Mouse (Mus musculus): ENCODE results near the gene Kctd2. TPM values are rescaled to one million over a fixed set of nuclear protein-coding genes. Genes with fewer than 3 reads are reported as not detected.

Kctd2 gene
- polyA plus RNA-seq, 1 experiment from 2014 or later = 28.8 TPM

DNA sequence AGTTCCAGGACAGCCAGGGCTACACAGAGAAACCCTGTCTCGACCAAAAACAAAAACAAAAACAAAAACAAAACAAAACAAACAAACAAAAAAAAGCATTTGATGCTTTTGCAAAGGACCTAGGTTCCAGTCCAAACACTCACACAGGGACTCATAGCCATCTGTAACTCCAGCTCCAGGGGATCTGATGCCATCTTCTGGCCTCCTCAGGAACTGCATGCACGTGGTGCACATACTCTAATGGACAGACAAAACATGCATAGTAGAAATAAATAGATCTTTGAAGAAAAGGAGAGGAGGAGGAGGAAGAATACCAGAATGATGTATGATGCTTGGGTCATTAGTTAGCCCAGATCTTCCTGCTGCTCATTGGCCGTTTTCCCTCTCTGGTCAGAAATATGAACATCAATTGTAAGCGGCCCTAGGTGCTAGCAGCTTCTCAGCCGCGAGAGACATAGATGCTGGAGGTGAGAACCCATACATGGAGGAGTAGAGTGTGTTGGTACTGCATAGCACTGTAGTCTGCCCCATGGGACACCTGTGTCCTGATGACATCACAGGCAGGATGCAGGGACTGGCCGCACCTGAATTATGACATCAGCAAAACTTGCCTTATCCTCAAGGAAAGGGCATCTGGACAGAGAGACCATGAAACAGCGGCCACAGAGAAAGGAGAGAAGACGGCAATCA, 20.1 kb downstream of the Kctd2 start, which contains the start of gene Trim80:
Trim80 (plus strand) TSS at position 640 of the 690 bp plus-strand sequence.
- 94% methylated on average over 9 of the region's 9 CpGs for WGBS
- Histone ChIP-seq H3K9me3 (ENCODE audit: control insufficient read depth, low read length) (no peaks in the 10 kb centered on the region), H3K4me1 (ENCODE audit: control insufficient read depth, insufficient read depth, low read length) (peaks cover 10% of the 10 kb centered on the region; the same call in 1 of the 2 replicates), H3K4me3 (ENCODE audit: low read depth, low read length) (no peak within 1 kb of the TSS), H3K27ac (ENCODE audit: low read depth, low read length) (no peak within 1 kb of the TSS), H3K4me2 (ENCODE audit: low read depth, low read length) (no peak within 1 kb of the TSS), H3K27me3 (ENCODE audit: control insufficient read depth, insufficient read depth, low read length) (no peaks in the 10 kb centered on the region), H3K9ac (replicated peaks; ENCODE audit: low read depth, low read length) (no peak within 1 kb of the TSS), H3K36me3 (ENCODE audit: control insufficient read depth, insufficient read depth, low read length) (no peaks in the 10 kb centered on the region)
- ATAC-seq (ENCODE audit: low read depth) = no peak

DNA sequence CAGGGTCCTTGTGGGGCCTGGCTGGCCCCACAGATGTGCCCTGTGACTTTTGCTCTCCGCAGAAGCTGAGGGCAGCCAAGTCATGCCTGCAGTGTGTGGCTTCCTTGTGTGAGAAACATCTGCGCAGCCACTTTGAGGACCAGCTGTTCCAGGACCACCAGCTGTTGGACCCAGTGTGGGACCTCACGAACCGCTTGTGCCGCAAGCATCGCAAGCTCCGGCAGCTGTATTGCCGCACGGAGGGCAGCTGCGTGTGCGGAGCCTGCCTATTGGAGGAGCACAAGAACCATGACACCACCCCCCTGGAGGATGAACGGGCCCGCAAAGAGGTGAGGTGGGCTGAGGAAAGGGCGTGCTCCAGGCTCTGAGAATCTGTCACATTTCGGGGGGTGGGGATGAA, 21.5 kb downstream of the Kctd2 start:
- Histone ChIP-seq H3K9ac (replicated peaks; ENCODE audit: low read depth, low read length) (no peak overlapping the region), H3K36me3 (ENCODE audit: control insufficient read depth, insufficient read depth, low read length) (no peaks in the 10 kb centered on the region), H3K9me3 (ENCODE audit: control insufficient read depth, low read length) (no peaks in the 10 kb centered on the region), H3K27ac (ENCODE audit: low read depth, low read length) (no peak overlapping the region), H3K4me2 (ENCODE audit: low read depth, low read length) (no peak overlapping the region), H3K27me3 (ENCODE audit: control insufficient read depth, insufficient read depth, low read length) (no peaks in the 10 kb centered on the region), H3K4me3 (ENCODE audit: low read depth, low read length) (no peak overlapping the region), H3K4me1 (ENCODE audit: control insufficient read depth, insufficient read depth, low read length) (peaks cover under 1% of the 10 kb centered on the region; the same call in 1 of the 2 replicates)
- ATAC-seq (ENCODE audit: low read depth) = no peak
- WGBS = 45% methylated on average over 15 of the region's 15 CpGs

GRCm38 (mm10) chr11:115446906-115447305, 27.0 kb downstream of the Kctd2 start:
- Histone ChIP-seq H3K4me1 (ENCODE audit: control insufficient read depth, insufficient read depth, low read length) (no peaks in the 10 kb centered on the region), H3K4me3 (ENCODE audit: low read depth, low read length) (no peak overlapping the region)
- no peak for ATAC-seq (ENCODE audit: low read depth)

DNA sequence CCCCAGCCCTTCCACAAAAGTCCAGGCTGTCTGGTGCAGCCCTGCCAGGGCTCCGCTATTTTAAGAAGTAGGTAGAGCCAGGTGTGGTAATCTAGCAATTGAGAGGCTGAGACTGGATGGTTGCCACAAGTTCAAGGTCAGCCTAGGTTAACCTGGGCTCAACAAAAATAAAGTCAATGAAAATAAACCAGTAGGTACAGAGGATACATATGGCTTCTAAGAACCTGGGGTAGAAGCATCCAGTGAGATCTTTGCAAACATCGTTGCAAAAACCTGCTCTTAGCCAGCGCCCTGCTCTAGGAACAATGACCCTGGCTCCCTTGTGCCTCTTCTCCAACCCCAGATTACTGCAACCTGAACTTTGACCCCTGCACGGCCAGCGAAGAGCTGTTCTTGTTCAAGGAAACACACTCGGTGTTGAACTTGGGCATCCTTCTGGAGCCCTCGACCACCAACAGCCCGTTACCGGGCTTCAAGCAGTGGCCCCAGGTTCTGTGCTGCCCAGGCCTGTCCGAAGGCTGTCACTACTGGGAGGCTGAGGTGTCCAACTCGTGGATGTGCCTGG, 27.5 kb downstream of the Kctd2 start:
- WGBS = 86% methylated on average over 11 of the region's 11 CpGs
- ATAC-seq (ENCODE audit: low read depth) = no peak

More at GRCm38 (mm10) chr11:115446906-115447305, 27.0 kb downstream of the Kctd2 start:
- H3K27me3 ChIP-seq (ENCODE audit: control insufficient read depth, insufficient read depth, low read length) = no peaks in the 10 kb centered on the region
- no peaks in the 10 kb centered on the region for H3K36me3 ChIP-seq (ENCODE audit: control insufficient read depth, insufficient read depth, low read length)
- H3K9me3 ChIP-seq (ENCODE audit: control insufficient read depth, low read length) = no peaks in the 10 kb centered on the region
- H3K4me2 ChIP-seq (ENCODE audit: low read depth, low read length) = no peak overlapping the region
- 71% methylated on average over 3 of the region's 3 CpGs for WGBS
- H3K27ac ChIP-seq (ENCODE audit: low read depth, low read length) = no peak overlapping the region
- no peak overlapping the region for H3K9ac ChIP-seq (replicated peaks; ENCODE audit: low read depth, low read length)

DNA sequence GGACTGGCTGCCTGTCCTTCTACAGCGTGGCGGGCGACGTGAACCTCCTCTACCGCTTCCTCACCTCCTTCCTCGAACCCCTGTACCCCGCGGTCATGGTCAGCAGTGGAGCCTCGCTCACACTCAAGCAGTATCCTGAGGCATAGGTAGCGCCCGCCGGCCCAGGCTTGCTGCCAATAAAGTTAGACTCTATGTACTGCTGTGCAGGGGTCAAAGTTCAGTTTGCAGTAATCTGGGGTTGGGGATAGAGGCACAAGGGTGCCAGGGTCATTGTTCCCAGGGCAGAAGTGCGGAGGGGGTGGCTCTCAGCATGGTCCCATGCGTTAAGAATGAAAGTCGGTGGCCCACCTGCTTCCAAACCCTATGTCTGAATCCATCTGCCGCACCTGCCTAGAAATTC, 28.1 kb downstream of the Kctd2 start:
- Histone ChIP-seq H3K4me1 (ENCODE audit: control insufficient read depth, insufficient read depth, low read length) (no peaks in the 10 kb centered on the region), H3K4me2 (ENCODE audit: low read depth, low read length) (no peak overlapping the region), H3K9me3 (ENCODE audit: control insufficient read depth, low read length) (no peaks in the 10 kb centered on the region), H3K27ac (ENCODE audit: low read depth, low read length) (no peak overlapping the region), H3K9ac (replicated peaks; ENCODE audit: low read depth, low read length) (no peak overlapping the region), H3K36me3 (ENCODE audit: control insufficient read depth, insufficient read depth, low read length) (no peaks in the 10 kb centered on the region), H3K4me3 (ENCODE audit: low read depth, low read length) (no peak overlapping the region), H3K27me3 (ENCODE audit: control insufficient read depth, insufficient read depth, low read length) (no peaks in the 10 kb centered on the region)
- no peak for ATAC-seq (ENCODE audit: low read depth)
- WGBS = 90% methylated on average over 16 of the region's 16 CpGs

More for the DNA sequence above, 27.5 kb downstream of the Kctd2 start:
- no peaks in the 10 kb centered on the region for H3K36me3 ChIP-seq (ENCODE audit: control insufficient read depth, insufficient read depth, low read length)
- no peak overlapping the region for H3K4me2 ChIP-seq (ENCODE audit: low read depth, low read length)
- H3K27me3 ChIP-seq (ENCODE audit: control insufficient read depth, insufficient read depth, low read length) = no peaks in the 10 kb centered on the region
- no peak overlapping the region for H3K9ac ChIP-seq (replicated peaks; ENCODE audit: low read depth, low read length)
- no peaks in the 10 kb centered on the region for H3K9me3 ChIP-seq (ENCODE audit: control insufficient read depth, low read length)
- H3K27ac ChIP-seq (ENCODE audit: low read depth, low read length) = no peak overlapping the region
- no peak overlapping the region for H3K4me3 ChIP-seq (ENCODE audit: low read depth, low read length)
- H3K4me1 ChIP-seq (ENCODE audit: control insufficient read depth, insufficient read depth, low read length) = no peaks in the 10 kb centered on the region

DNA sequence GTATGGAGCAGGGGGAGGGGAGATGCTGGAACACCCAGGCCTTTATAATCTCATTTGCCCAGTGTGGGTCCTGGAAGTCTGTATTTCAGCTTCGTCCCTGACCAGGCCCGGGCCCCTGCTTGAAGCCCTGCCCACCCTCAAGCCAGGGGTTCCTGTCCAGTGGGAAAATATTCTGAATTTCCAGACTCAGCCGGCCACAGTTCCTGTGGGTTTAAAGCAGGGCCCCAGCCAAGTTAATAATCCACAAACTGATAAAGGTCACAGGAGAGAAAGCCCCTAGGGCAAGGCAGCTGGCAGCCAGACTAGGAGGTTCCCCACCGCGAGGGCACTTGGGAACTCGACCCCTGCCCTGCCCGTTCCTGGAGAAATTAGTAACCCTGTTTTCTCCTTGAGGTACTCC, 29.1 kb downstream of the Kctd2 start:
- no peak overlapping the region for H3K27ac ChIP-seq (ENCODE audit: low read depth, low read length)
- H3K36me3 ChIP-seq (ENCODE audit: control insufficient read depth, insufficient read depth, low read length) = no peaks in the 10 kb centered on the region
- H3K4me1 ChIP-seq (ENCODE audit: control insufficient read depth, insufficient read depth, low read length) = no peaks in the 10 kb centered on the region
- ATAC-seq (ENCODE audit: low read depth) = no peak
- no peak overlapping the region for H3K4me3 ChIP-seq (ENCODE audit: low read depth, low read length)
- H3K27me3 ChIP-seq (ENCODE audit: control insufficient read depth, insufficient read depth, low read length) = no peaks in the 10 kb centered on the region
- H3K4me2 ChIP-seq (ENCODE audit: low read depth, low read length) = no peak overlapping the region
- WGBS = 46% methylated on average over 7 of the region's 7 CpGs
- H3K9me3 ChIP-seq (ENCODE audit: control insufficient read depth, low read length) = no peaks in the 10 kb centered on the region
- H3K9ac ChIP-seq (replicated peaks; ENCODE audit: low read depth, low read length) = no peak overlapping the region

- Histone ChIP-seq H3K9ac (replicated peaks; ENCODE audit: low read depth, low read length) (no peak overlapping the region), H3K27ac (ENCODE audit: low read depth, low read length) (no peak overlapping the region), H3K36me3 (ENCODE audit: control insufficient read depth, insufficient read depth, low read length) (no peaks in the 10 kb centered on the region), H3K4me3 (ENCODE audit: low read depth, low read length) (no peak overlapping the region), H3K4me2 (ENCODE audit: low read depth, low read length) (no peak overlapping the region), H3K9me3 (ENCODE audit: control insufficient read depth, low read length) (no peaks in the 10 kb centered on the region), H3K27me3 (ENCODE audit: control insufficient read depth, insufficient read depth, low read length) (no peaks in the 10 kb centered on the region), H3K4me1 (ENCODE audit: control insufficient read depth, insufficient read depth, low read length) (no peaks in the 10 kb centered on the region)
- ATAC-seq (ENCODE audit: low read depth) = no peak
- 90% methylated on average over 7 of the region's 7 CpGs for WGBS
Measured at GRCm38 (mm10) chr11:115450176-115450575, 30.2 kb downstream of the Kctd2 start.

- Histone ChIP-seq H3K9ac (replicated peaks; ENCODE audit: low read depth, low read length) (no peak overlapping the region), H3K36me3 (ENCODE audit: control insufficient read depth, insufficient read depth, low read length) (no peaks in the 10 kb centered on the region), H3K27ac (ENCODE audit: low read depth, low read length) (no peak overlapping the region), H3K4me3 (ENCODE audit: low read depth, low read length) (no peak overlapping the region), H3K27me3 (ENCODE audit: control insufficient read depth, insufficient read depth, low read length) (no peaks in the 10 kb centered on the region), H3K9me3 (ENCODE audit: control insufficient read depth, low read length) (no peaks in the 10 kb centered on the region), H3K4me1 (ENCODE audit: control insufficient read depth, insufficient read depth, low read length) (no peaks in the 10 kb centered on the region), H3K4me2 (ENCODE audit: low read depth, low read length) (no peak overlapping the region)
- no peak for ATAC-seq (ENCODE audit: low read depth)
- WGBS = 87% methylated on average over 8 of the region's 8 CpGs
Measured at GRCm38 (mm10) chr11:115451781-115452241, 31.9 kb downstream of the Kctd2 start.

DNA sequence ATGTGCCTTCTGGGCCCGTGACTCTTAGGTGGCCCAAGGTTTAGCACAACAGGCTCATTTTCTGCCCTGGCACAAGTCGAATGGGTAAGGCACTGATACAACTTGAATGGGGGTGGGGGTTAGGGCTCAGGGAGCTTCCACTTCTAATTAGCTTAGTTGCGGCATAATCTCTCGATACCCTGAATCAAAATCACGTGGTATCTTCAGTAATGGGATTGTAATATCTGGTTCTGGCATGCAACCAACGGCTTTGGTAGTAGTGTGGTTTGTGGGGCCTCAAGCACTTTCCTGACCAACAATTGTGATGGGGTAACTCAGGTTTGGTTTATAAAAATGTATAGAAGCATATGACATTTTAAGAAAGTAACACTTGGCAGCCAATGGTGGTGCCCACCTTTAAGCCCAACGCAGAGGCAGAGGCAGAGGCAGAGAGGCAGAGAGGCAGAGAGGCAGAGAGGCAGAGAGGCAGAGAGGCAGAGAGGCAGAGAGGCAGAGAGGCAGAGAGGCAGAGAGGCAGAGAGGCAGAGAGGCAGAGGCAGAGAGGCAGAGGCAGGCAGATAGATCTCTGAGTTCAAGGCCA, 32.4 kb downstream of the Kctd2 start:
- no peaks in the 10 kb centered on the region for H3K4me1 ChIP-seq (ENCODE audit: control insufficient read depth, insufficient read depth, low read length)
- no peaks in the 10 kb centered on the region for H3K27me3 ChIP-seq (ENCODE audit: control insufficient read depth, insufficient read depth, low read length)
- no peak overlapping the region for H3K9ac ChIP-seq (replicated peaks; ENCODE audit: low read depth, low read length)
- 83% methylated on average over 7 of the region's 7 CpGs for WGBS
- H3K9me3 ChIP-seq (ENCODE audit: control insufficient read depth, low read length) = no peaks in the 10 kb centered on the region
- H3K4me3 ChIP-seq (ENCODE audit: low read depth, low read length) = no peak overlapping the region
- ATAC-seq (ENCODE audit: low read depth) = no peak
- H3K36me3 ChIP-seq (ENCODE audit: control insufficient read depth, insufficient read depth, low read length) = no peaks in the 10 kb centered on the region
- no peak overlapping the region for H3K4me2 ChIP-seq (ENCODE audit: low read depth, low read length)
- no peak overlapping the region for H3K27ac ChIP-seq (ENCODE audit: low read depth, low read length)

Measured in neural tube, embryonic 14.5 days (tissue).